Mouse (Mus musculus): ENCODE measurements at regions not wholly inside any gene's neighbourhood (a gene's known extent, or its start where the extent isn't known, plus 50 kb on each side); places are given as distances from the start of the nearest gene placed in this dataset.
"Not testable (repeated sequence)": the region's sequence is repeated elsewhere in the genome, so short reads cannot be mapped to it uniquely, and the experiment has no call there.

- Histone ChIP-seq H3K27me3 (no peaks in the 10 kb centered on the region), H3K4me1 (replicated peaks) (peaks cover 12% of the 10 kb centered on the region), H3K9ac (replicated peaks) (no peak overlapping the region), H3K4me2 (replicated peaks) (no peak overlapping the region), H3K4me3 (replicated peaks) (no peak overlapping the region), H3K27ac (no peak overlapping the region), H3K9me3 (0 out of 2 replicates have a peak, but pooled peaks cover 3% of the 10 kb centered on the region), H3K36me3 (no peaks in the 10 kb centered on the region)
- ATAC-seq = no peak
- WGBS = 73% methylated on average over 6 of the region's 6 CpGs
These were observed 128.3 kb downstream of the Kcnrg start for GRCm38 (mm10) chr14:61735541-61735940.

DNA sequence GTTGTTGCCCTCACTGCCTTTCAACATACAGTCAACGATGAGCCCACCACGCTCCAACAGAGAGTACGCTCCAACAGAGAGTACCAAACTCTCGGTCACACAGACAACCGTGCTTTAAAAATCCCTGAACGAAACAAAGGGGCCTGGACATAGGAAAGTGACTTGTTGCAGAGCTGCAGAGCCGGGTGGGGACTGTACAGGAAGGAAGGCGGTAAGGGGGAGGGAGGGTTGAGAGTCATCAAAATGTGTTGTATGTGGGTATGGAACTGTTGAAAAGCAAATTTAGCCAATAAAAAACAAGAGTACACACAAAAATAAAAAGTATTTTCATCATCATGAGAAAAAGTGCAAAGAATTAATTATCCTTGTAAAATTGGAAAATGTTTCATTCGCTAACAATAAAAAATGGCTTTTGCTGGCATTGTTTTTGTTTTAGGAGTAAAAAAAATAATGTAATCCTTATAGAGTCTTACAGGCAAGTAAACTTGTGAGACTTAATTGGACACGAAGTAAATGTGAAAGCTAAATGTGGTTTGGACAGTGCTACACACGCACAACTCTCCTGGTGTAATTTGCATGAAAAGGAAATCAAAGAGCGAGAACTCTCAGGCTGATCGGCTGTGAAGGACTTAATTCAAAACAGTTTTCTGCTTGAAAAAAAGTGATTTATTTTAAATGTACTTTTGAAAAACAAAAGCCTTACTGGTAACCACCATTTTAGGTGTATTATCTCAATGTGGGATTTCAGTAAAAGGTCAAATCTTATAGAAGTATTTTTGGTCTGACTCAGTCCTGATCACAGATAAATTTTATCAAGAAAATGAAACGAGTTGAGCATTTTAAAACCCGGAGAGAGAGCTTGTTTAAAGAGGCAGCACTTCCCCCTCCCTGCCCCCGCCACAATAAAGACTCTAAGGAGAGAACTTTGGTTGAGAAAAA lies 129.4 kb downstream of the Kcnrg start:
- no peak for ATAC-seq
- WGBS = 15% methylated on average over 16 of the region's 16 CpGs
- Histone ChIP-seq H3K27me3 (no peaks in the 10 kb centered on the region), H3K9ac (replicated peaks) (no peak overlapping the region), H3K4me3 (replicated peaks) (no peak overlapping the region), H3K27ac (no peak overlapping the region), H3K4me2 (replicated peaks) (no peak overlapping the region), H3K4me1 (replicated peaks) (peaks cover 12% of the 10 kb centered on the region), H3K36me3 (no peaks in the 10 kb centered on the region), H3K9me3 (0 out of 2 replicates have a peak, but pooled peaks cover 3% of the 10 kb centered on the region)

DNA sequence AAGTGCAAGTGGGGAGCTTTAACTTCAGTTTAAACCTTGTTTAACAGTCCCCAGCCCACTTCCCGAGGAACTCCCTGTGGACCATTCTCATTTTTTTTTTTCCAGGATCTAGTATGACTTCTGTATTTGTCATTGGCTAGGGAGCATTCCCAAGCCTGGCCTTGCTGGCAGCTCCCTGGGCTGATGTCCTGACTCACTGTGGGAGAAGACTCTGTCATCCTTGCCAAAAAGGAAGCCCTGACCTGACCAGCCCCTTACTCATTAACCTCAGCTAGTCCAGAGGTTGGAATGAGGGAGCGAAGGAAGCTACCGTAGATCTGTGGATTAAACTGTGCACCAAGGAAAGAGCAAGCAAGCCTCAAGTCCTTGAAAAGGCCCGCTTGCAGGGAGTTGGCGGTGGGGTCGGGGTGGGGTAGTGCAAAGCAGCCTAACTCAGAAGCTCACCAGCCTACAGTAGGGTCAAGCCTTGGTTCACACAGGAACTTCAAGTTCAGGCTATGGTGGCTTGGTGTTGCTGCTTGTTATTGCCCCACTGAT lies 130.3 kb downstream of the Kcnrg start:
- Histone ChIP-seq H3K27ac (no peak overlapping the region), H3K36me3 (no peaks in the 10 kb centered on the region), H3K9me3 (0 out of 2 replicates have a peak, but pooled peaks cover under 1% of the 10 kb centered on the region), H3K4me1 (replicated peaks) (peaks cover 12% of the 10 kb centered on the region), H3K27me3 (no peaks in the 10 kb centered on the region), H3K9ac (replicated peaks) (no peak overlapping the region), H3K4me3 (replicated peaks) (no peak overlapping the region), H3K4me2 (replicated peaks) (no peak overlapping the region)
- 72% methylated on average over 6 of the region's 6 CpGs for WGBS
- ATAC-seq = no peak

GRCm38 (mm10) chr14:61739453-61739852 lies 132.2 kb downstream of the Kcnrg start:
- no peak for ATAC-seq
- H3K27ac ChIP-seq = no peak overlapping the region
- no peaks in the 10 kb centered on the region for H3K36me3 ChIP-seq
- H3K4me2 ChIP-seq (replicated peaks) = no peak overlapping the region
- H3K27me3 ChIP-seq = no peaks in the 10 kb centered on the region
- no peak overlapping the region for H3K9ac ChIP-seq (replicated peaks)
- H3K4me1 ChIP-seq (replicated peaks) = peaks cover 17% of the 10 kb centered on the region
- no peak overlapping the region for H3K4me3 ChIP-seq (replicated peaks)
- H3K9me3 ChIP-seq = no peaks in the 10 kb centered on the region
- WGBS = 93% methylated on average over 1 of the region's 1 CpGs

DNA sequence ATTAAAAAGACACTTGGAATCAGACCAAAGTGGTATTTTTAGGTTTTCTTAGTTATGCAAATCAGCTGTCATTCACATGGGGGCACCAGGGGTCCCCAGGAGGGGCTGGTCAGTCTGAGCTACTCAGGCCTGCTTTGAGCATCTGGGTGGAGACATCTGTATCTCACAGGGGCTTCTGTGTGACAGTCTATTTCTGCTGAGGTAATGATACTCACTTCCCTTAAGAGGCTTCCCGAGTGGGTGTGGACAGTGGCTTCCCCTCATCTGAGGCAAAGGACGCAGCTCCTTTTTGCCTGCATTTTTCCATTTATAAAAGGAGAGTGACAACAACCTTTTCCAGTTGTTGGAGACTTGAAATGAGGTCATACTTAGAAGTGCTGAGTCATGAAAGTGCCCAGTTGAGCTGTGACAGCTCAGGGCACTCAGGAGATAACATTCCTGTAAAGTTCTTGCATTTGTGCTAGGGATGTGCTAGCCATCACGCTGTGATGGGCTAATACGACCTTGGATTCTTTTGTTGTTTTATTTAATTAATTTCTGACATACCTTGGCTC lies 136.7 kb downstream of the Kcnrg start:
- no peak overlapping the region for H3K9ac ChIP-seq (replicated peaks)
- no peak for ATAC-seq
- H3K4me1 ChIP-seq (replicated peaks) = peaks cover 5% of the 10 kb centered on the region
- H3K36me3 ChIP-seq = no peaks in the 10 kb centered on the region
- no peaks in the 10 kb centered on the region for H3K9me3 ChIP-seq
- no peak overlapping the region for H3K27ac ChIP-seq
- no peaks in the 10 kb centered on the region for H3K27me3 ChIP-seq
- no peak overlapping the region for H3K4me2 ChIP-seq (replicated peaks)
- WGBS = 45% methylated on average over 4 of the region's 4 CpGs
- no peak overlapping the region for H3K4me3 ChIP-seq (replicated peaks)

- Histone ChIP-seq H3K36me3 (no peaks in the 10 kb centered on the region), H3K27me3 (no peaks in the 10 kb centered on the region), H3K4me1 (replicated peaks) (peaks cover 12% of the 10 kb centered on the region), H3K9ac (replicated peaks) (no peak overlapping the region), H3K27ac (no peak overlapping the region), H3K4me3 (replicated peaks) (no peak overlapping the region), H3K9me3 (no peaks in the 10 kb centered on the region), H3K4me2 (replicated peaks) (no peak overlapping the region)
- ATAC-seq = no peak
- 87% methylated on average over 3 of the region's 3 CpGs for WGBS
These were observed 146.2 kb downstream of the Kcnrg start for GRCm38 (mm10) chr14:61753421-61753820.

DNA sequence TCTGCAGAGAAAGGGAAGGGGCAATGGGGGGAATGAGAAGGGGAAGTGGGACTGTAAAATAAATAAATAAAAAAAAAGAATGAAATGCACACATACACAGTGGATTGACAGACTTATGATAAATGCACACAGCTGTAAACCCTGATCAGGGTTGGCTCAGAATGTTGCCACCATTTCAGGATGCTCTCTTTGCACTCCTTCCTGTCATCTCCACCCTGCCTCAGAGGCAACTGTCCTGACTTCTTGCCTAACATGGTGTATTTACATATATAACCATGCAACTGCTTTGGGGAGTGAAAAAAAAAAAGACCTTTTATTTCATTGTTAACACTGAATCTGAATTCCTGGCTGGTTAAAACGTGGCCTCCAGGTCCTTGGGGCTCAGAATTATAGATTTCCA lies 149.4 kb downstream of the Kcnrg start:
- Histone ChIP-seq H3K27me3 (no peaks in the 10 kb centered on the region), H3K4me3 (replicated peaks) (0 out of 2 replicates have a peak overlapping the region, but pooled peaks have one; percentile 7), H3K9me3 (no peaks in the 10 kb centered on the region), H3K4me2 (replicated peaks) (no peak overlapping the region), H3K36me3 (no peaks in the 10 kb centered on the region), H3K27ac (no peak overlapping the region), H3K4me1 (replicated peaks) (peaks cover 12% of the 10 kb centered on the region), H3K9ac (replicated peaks) (no peak overlapping the region)
- ATAC-seq = no peak
- WGBS = 9% methylated on average over 1 of the region's 1 CpGs

GRCm38 (mm10) chr14:61757086-61757822 lies 150.0 kb downstream of the Kcnrg start:
- no peaks in the 10 kb centered on the region for H3K36me3 ChIP-seq
- ATAC-seq = peak; percentile 91
- H3K4me3 ChIP-seq (replicated peaks) = peak overlapping the region; percentile 16; the same call in 1 of the 2 replicates
- 5% methylated on average over 14 of the region's 15 CpGs for WGBS
- no peaks in the 10 kb centered on the region for H3K9me3 ChIP-seq
- H3K4me1 ChIP-seq (replicated peaks) = peaks cover 12% of the 10 kb centered on the region
- H3K27ac ChIP-seq = no peak overlapping the region
- H3K27me3 ChIP-seq = no peaks in the 10 kb centered on the region
- peak overlapping the region; percentile 52 for H3K4me2 ChIP-seq (replicated peaks)
- H3K9ac ChIP-seq (replicated peaks) = no peak overlapping the region

DNA sequence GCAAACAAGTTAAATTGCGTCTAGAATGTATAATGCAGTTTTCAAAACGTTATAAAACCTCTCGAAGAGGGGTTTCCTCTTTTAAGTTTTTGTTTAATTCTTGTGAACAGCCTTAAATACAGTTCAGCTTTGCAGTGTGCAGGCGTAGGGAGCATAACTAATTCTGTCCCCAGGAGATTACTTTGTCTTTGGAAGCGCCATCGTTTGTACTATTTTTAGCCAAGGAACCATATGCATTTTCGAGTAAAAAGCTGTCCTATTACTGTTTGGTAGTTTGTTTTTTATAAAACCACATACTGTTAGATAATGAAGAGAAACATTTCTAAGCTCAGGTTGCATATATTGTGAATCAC lies 150.5 kb downstream of the Kcnrg start:
- ATAC-seq = peak; percentile 48
- H3K4me2 ChIP-seq (replicated peaks) = peak overlapping the region; percentile 52
- no peaks in the 10 kb centered on the region for H3K27me3 ChIP-seq
- H3K4me3 ChIP-seq (replicated peaks) = peak overlapping the region; percentile 16; the same call in 1 of the 2 replicates
- H3K27ac ChIP-seq = no peak overlapping the region
- no peak overlapping the region for H3K9ac ChIP-seq (replicated peaks)
- H3K4me1 ChIP-seq (replicated peaks) = peaks cover 12% of the 10 kb centered on the region
- WGBS = 19% methylated on average over 7 of the region's 7 CpGs
- H3K9me3 ChIP-seq = no peaks in the 10 kb centered on the region
- H3K36me3 ChIP-seq = no peaks in the 10 kb centered on the region

GRCm38 (mm10) chr14:61758586-61758985 lies 151.3 kb downstream of the Kcnrg start:
- Histone ChIP-seq H3K36me3 (no peaks in the 10 kb centered on the region), H3K27ac (no peak overlapping the region), H3K4me1 (replicated peaks) (peaks cover 12% of the 10 kb centered on the region), H3K27me3 (no peaks in the 10 kb centered on the region), H3K4me3 (replicated peaks) (no peak overlapping the region), H3K9me3 (no peaks in the 10 kb centered on the region), H3K4me2 (replicated peaks) (no peak overlapping the region), H3K9ac (replicated peaks) (no peak overlapping the region)
- 93% methylated on average over 5 of the region's 5 CpGs for WGBS
- no peak for ATAC-seq

GRCm38 (mm10) chr14:61760176-61760575 lies 152.9 kb downstream of the Kcnrg start:
- not testable (repeated sequence) for H3K27me3 ChIP-seq; H3K27ac ChIP-seq; H3K9me3 ChIP-seq; H3K9ac ChIP-seq (replicated peaks); H3K4me3 ChIP-seq (replicated peaks); H3K4me2 ChIP-seq (replicated peaks); H3K36me3 ChIP-seq; ATAC-seq
- peaks cover 12% of the 10 kb centered on the region for H3K4me1 ChIP-seq (replicated peaks)
- WGBS = 82% methylated on average over 12 of the region's 12 CpGs

- no peak overlapping the region for H3K27ac ChIP-seq
- H3K9ac ChIP-seq (replicated peaks) = no peak overlapping the region
- no peak for ATAC-seq
- peaks cover 7% of the 10 kb centered on the region for H3K4me1 ChIP-seq (replicated peaks)
- no peaks in the 10 kb centered on the region for H3K27me3 ChIP-seq
- H3K9me3 ChIP-seq = no peaks in the 10 kb centered on the region
- H3K4me3 ChIP-seq (replicated peaks) = no peak overlapping the region
- no peak overlapping the region for H3K4me2 ChIP-seq (replicated peaks)
- WGBS = 92% methylated on average over 5 of the region's 5 CpGs
- no peaks in the 10 kb centered on the region for H3K36me3 ChIP-seq
These were observed 154.8 kb downstream of the Kcnrg start for GRCm38 (mm10) chr14:61762076-61762475.

Data from midbrain, embryonic 13.5 days (tissue).